Mouse (Mus musculus) midbrain, embryonic 16.5 days (tissue): ENCODE measurements around the gene Btbd3. TPM values are rescaled to one million over a fixed set of nuclear protein-coding genes. Genes with fewer than 3 reads are reported as not detected.

Source experiments
- ATAC-seq: fragments of 200-750 bp; cut with Nextera tagmentation; 2 replicates; pipeline ENCODE4 v1.8.0; 2017; ENCODE audit warnings: moderate TSS enrichment
- H3K27ac ChIP-seq: fragments of 300-500 bp; sonication (generic); 2 replicates; pipeline ENCODE4 v1.5.1; 2014; ENCODE audit warnings: mild to moderate bottlenecking, low read length, mixed read lengths
- H3K27me3 ChIP-seq: fragments of 300-500 bp; sonication (generic); 2 replicates; pipeline ENCODE4 v1.6.1; 2014; ENCODE audit warnings: low read depth, low read length, mixed read lengths; ENCODE audit not compliant: control insufficient read depth, insufficient read depth
- H3K36me3 ChIP-seq: fragments of 300-500 bp; sonication (generic); 2 replicates; pipeline ENCODE4 v1.6.1; 2014; ENCODE audit warnings: mild to moderate bottlenecking, low read length, moderate library complexity, mixed read lengths; ENCODE audit not compliant: control insufficient read depth, insufficient read depth
- H3K4me1 ChIP-seq: fragments of 300-500 bp; sonication (generic); 2 replicates; pipeline ENCODE4 v1.6.1; 2014; ENCODE audit warnings: mild to moderate bottlenecking, low read length, mixed read lengths; ENCODE audit not compliant: control insufficient read depth, insufficient read depth
- H3K4me2 ChIP-seq: fragments of 300-500 bp; sonication (generic); 2 replicates; pipeline ENCODE4 v1.6.1; 2014; ENCODE audit warnings: mild to moderate bottlenecking, low read length, mixed read lengths
- H3K4me3 ChIP-seq: fragments of 300-500 bp; sonication (generic); 2 replicates; pipeline ENCODE4 v1.5.1; 2014; ENCODE audit warnings: low read depth, mild to moderate bottlenecking, low read length, moderate library complexity, mixed read lengths
- H3K9ac ChIP-seq: fragments of 300-500 bp; sonication (generic); 2 replicates; pipeline ENCODE4 v1.6.1; 2014; ENCODE audit warnings: low read depth, low read length, mixed read lengths
- H3K9me3 ChIP-seq: fragments of 300-500 bp; sonication (generic); replicated peaks from 2 replicates; pipeline ENCODE4 v1.6.1; 2014; ENCODE audit warnings: mild to moderate bottlenecking, low read length, mixed read lengths; ENCODE audit not compliant: control insufficient read depth, poor library complexity, severe bottlenecking
- WGBS: fragments of 180-500 bp; shearing (Covaris S2); extraction: QIAGEN DNeasy Blood & Tissue Kit; methylation state at CpG from one replicate; pipeline ENCODE4 v1.1.7; 2014; 5-methylcytosine and 5-hydroxymethylcytosine counted together
- polyA plus RNA-seq: library from polyadenylated mRNA; unstranded; fragments of >200 nt; fragmentation: Nextera tagmentation; extraction: Ambion mirVana; gene quantifications from 2 replicates; pipeline ENCODE4 v1.2.1, GENCODE M21; 2015

The Btbd3 gene
- polyA plus RNA-seq, 1 experiment from 2014 or later: 45.0 TPM

- no peak for ATAC-seq
- Histone ChIP-seq H3K4me3 (no peak overlapping the region), H3K9ac (no peak overlapping the region), H3K27ac (no peak overlapping the region), H3K4me1 (no peaks in the 10 kb centered on the region), H3K4me2 (no peak overlapping the region), H3K9me3 (no peaks in the 10 kb centered on the region), H3K36me3 (no peaks in the 10 kb centered on the region), H3K27me3 (no peaks in the 10 kb centered on the region)
- 54% methylated on average over 6 of the region's 6 CpGs for WGBS
Observed at GRCm38 (mm10) chr2:138337886-138338494, 81.6 kb downstream of the Btbd3 start.

GRCm38 (mm10) chr2:138338524-138338923, 82.2 kb downstream of the Btbd3 start:
- Histone ChIP-seq H3K9ac (no peak overlapping the region), H3K36me3 (no peaks in the 10 kb centered on the region), H3K4me1 (no peaks in the 10 kb centered on the region), H3K4me2 (no peak overlapping the region), H3K4me3 (no peak overlapping the region), H3K27me3 (no peaks in the 10 kb centered on the region), H3K27ac (no peak overlapping the region), H3K9me3 (no peaks in the 10 kb centered on the region)
- WGBS: 61% methylated on average over 1 of the region's 1 CpGs
- no peak for ATAC-seq

- WGBS: 91% methylated on average over 3 of the region's 3 CpGs
- H3K27ac ChIP-seq: no peak overlapping the region
- no peaks in the 10 kb centered on the region for H3K9me3 ChIP-seq
Observed at GRCm38 (mm10) chr2:138355366-138355765, 99.0 kb downstream of the Btbd3 start.

GRCm38 (mm10) chr2:138362474-138362873, 106.1 kb downstream of the Btbd3 start:
- H3K4me3 ChIP-seq: no peak overlapping the region
- H3K4me1 ChIP-seq: no peaks in the 10 kb centered on the region
- H3K36me3 ChIP-seq: no peaks in the 10 kb centered on the region
- H3K27ac ChIP-seq: no peak overlapping the region
- no peaks in the 10 kb centered on the region for H3K27me3 ChIP-seq
- ATAC-seq: no peak
- no peak overlapping the region for H3K4me2 ChIP-seq
- H3K9ac ChIP-seq: no peak overlapping the region
- WGBS: 9% methylated on average over 5 of the region's 5 CpGs
- H3K9me3 ChIP-seq: no peaks in the 10 kb centered on the region

More at GRCm38 (mm10) chr2:138355366-138355765, 99.0 kb downstream of the Btbd3 start:
- Histone ChIP-seq H3K9ac (no peak overlapping the region), H3K4me1 (no peaks in the 10 kb centered on the region), H3K36me3 (no peaks in the 10 kb centered on the region), H3K4me3 (no peak overlapping the region), H3K27me3 (no peaks in the 10 kb centered on the region), H3K4me2 (no peak overlapping the region)
- no peak for ATAC-seq

- 88% methylated on average over 4 of the region's 4 CpGs for WGBS
Observed at GRCm38 (mm10) chr2:138365391-138365790, 109.0 kb downstream of the Btbd3 start.

GRCm38 (mm10) chr2:138374556-138374955, 118.2 kb downstream of the Btbd3 start:
- no peaks in the 10 kb centered on the region for H3K9me3 ChIP-seq
- no peak for ATAC-seq
- 93% methylated on average over 5 of the region's 5 CpGs for WGBS
- H3K36me3 ChIP-seq: no peaks in the 10 kb centered on the region
- H3K27me3 ChIP-seq: no peaks in the 10 kb centered on the region
- no peak overlapping the region for H3K4me3 ChIP-seq
- no peak overlapping the region for H3K9ac ChIP-seq
- H3K4me2 ChIP-seq: no peak overlapping the region
- no peak overlapping the region for H3K27ac ChIP-seq
- no peaks in the 10 kb centered on the region for H3K4me1 ChIP-seq

More at GRCm38 (mm10) chr2:138365391-138365790, 109.0 kb downstream of the Btbd3 start:
- Histone ChIP-seq H3K9me3 (no peaks in the 10 kb centered on the region), H3K27me3 (no peaks in the 10 kb centered on the region), H3K4me1 (no peaks in the 10 kb centered on the region), H3K9ac (no peak overlapping the region), H3K4me3 (no peak overlapping the region), H3K4me2 (no peak overlapping the region), H3K27ac (no peak overlapping the region), H3K36me3 (no peaks in the 10 kb centered on the region)
- no peak for ATAC-seq

- Histone ChIP-seq H3K27me3 (no peaks in the 10 kb centered on the region), H3K4me1 (no peaks in the 10 kb centered on the region), H3K4me3 (no peak overlapping the region), H3K9me3 (0 out of 2 replicates have a peak, but pooled peaks cover 3% of the 10 kb centered on the region), H3K9ac (no peak overlapping the region), H3K4me2 (no peak overlapping the region), H3K27ac (no peak overlapping the region), H3K36me3 (no peaks in the 10 kb centered on the region)
- no peak for ATAC-seq
Observed at GRCm38 (mm10) chr2:138378855-138379254, 122.5 kb downstream of the Btbd3 start.

GRCm38 (mm10) chr2:138384762-138385161, 128.4 kb downstream of the Btbd3 start:
- no peak for ATAC-seq
- no peak overlapping the region for H3K4me2 ChIP-seq
- H3K4me1 ChIP-seq: no peaks in the 10 kb centered on the region
- H3K4me3 ChIP-seq: no peak overlapping the region
- WGBS: 83% methylated on average over 2 of the region's 2 CpGs
- 0 out of 2 replicates have a peak, but pooled peaks cover 3% of the 10 kb centered on the region for H3K9me3 ChIP-seq
- no peaks in the 10 kb centered on the region for H3K36me3 ChIP-seq
- no peaks in the 10 kb centered on the region for H3K27me3 ChIP-seq
- H3K9ac ChIP-seq: no peak overlapping the region
- no peak overlapping the region for H3K27ac ChIP-seq

- Histone ChIP-seq H3K27me3 (no peaks in the 10 kb centered on the region), H3K9ac (no peak overlapping the region), H3K4me3 (no peak overlapping the region), H3K27ac (no peak overlapping the region), H3K4me1 (no peaks in the 10 kb centered on the region), H3K4me2 (no peak overlapping the region), H3K36me3 (no peaks in the 10 kb centered on the region), H3K9me3 (no peaks in the 10 kb centered on the region)
- ATAC-seq: no peak
- 63% methylated on average over 1 of the region's 1 CpGs for WGBS
Observed at GRCm38 (mm10) chr2:138388591-138388990, 132.2 kb downstream of the Btbd3 start.
